Mouse (Mus musculus) stomach, embryonic 14.5 days (tissue): ENCODE measurements around the gene Prn. TPM values are rescaled to one million over a fixed set of nuclear protein-coding genes. Genes with fewer than 3 reads are reported as not detected.

Experiments used
- ATAC-seq: fragments of 200-750 bp; cut with Nextera tagmentation; 2 replicates; pipeline ENCODE4 v1.8.0; 2017; ENCODE audit warnings: low read depth, moderate TSS enrichment; ENCODE audit not compliant: insufficient number of reproducible peaks, insufficient read depth, low FRiP score
- H3K27ac ChIP-seq: fragments of 300-500 bp; sonication (generic); 2 replicates; pipeline ENCODE4 v1.5.1; 2014; ENCODE audit warnings: mild to moderate bottlenecking, low read length, moderate library complexity, mixed read lengths
- H3K27me3 ChIP-seq: fragments of 300-500 bp; sonication (generic); 2 replicates; pipeline ENCODE4 v1.6.1; 2014; ENCODE audit warnings: low read length, control low read depth, mixed read lengths; ENCODE audit not compliant: control insufficient read depth, insufficient read depth
- H3K36me3 ChIP-seq: fragments of 300-500 bp; sonication (generic); 2 replicates; pipeline ENCODE4 v1.6.1; 2014; ENCODE audit warnings: mild to moderate bottlenecking, control low read depth, low read length, moderate library complexity, mixed read lengths; ENCODE audit not compliant: control insufficient read depth, insufficient read depth
- H3K4me1 ChIP-seq: fragments of 300-500 bp; sonication (generic); 2 replicates; pipeline ENCODE4 v1.6.1; 2014; ENCODE audit warnings: low read length, control low read depth, mixed read lengths; ENCODE audit not compliant: control insufficient read depth, insufficient read depth
- H3K4me2 ChIP-seq: fragments of 300-500 bp; sonication (generic); replicated peaks from 2 replicates; pipeline ENCODE4 v1.6.1; 2014; ENCODE audit warnings: low read depth, low read length, control low read depth
- H3K4me3 ChIP-seq: fragments of 300-500 bp; sonication (generic); 2 replicates; pipeline ENCODE4 v1.5.1; 2014; ENCODE audit warnings: low read depth, low read length, control low read depth
- H3K9ac ChIP-seq: fragments of 300-500 bp; sonication (generic); replicated peaks from 2 replicates; pipeline ENCODE4 v1.6.1; 2014; ENCODE audit warnings: low read depth, mild to moderate bottlenecking, control low read depth, low read length, moderate library complexity, mixed read lengths
- H3K9me3 ChIP-seq: fragments of 300-500 bp; sonication (generic); 2 replicates; pipeline ENCODE4 v1.6.1; 2016; ENCODE audit warnings: low read depth, low read length, control low read depth; ENCODE audit not compliant: control insufficient read depth
- WGBS: fragments of 180-500 bp; shearing (Covaris S2); extraction: QIAGEN DNeasy Blood & Tissue Kit; methylation state at CpG from one replicate; pipeline ENCODE4 v1.1.7; 2014; 5-methylcytosine and 5-hydroxymethylcytosine counted together
- polyA plus RNA-seq: library from polyadenylated mRNA; unstranded; fragments of >200 nt; fragmentation: Nextera tagmentation; extraction: Ambion mirVana; gene quantifications from 2 replicates; pipeline ENCODE4 v1.2.1, GENCODE M21; 2014

Prn gene
- polyA plus RNA-seq, 1 experiment from 2014 or later, result not detected

- H3K4me1 ChIP-seq, result no peaks in the 10 kb centered on the region
- no peaks in the 10 kb centered on the region for H3K9me3 ChIP-seq
- no peak overlapping the region for H3K27ac ChIP-seq
- H3K9ac ChIP-seq, result no peak overlapping the region
- WGBS, result 49% methylated on average over 3 of the region's 3 CpGs
- no peak overlapping the region for H3K4me3 ChIP-seq
- H3K36me3 ChIP-seq, result no peaks in the 10 kb centered on the region
- no peak overlapping the region for H3K4me2 ChIP-seq
- no peak for ATAC-seq
- H3K27me3 ChIP-seq, result no peaks in the 10 kb centered on the region
Observed at GRCm38 (mm10) chr2:131987950-131988349, 78.2 kb downstream of the Prn start.

DNA sequence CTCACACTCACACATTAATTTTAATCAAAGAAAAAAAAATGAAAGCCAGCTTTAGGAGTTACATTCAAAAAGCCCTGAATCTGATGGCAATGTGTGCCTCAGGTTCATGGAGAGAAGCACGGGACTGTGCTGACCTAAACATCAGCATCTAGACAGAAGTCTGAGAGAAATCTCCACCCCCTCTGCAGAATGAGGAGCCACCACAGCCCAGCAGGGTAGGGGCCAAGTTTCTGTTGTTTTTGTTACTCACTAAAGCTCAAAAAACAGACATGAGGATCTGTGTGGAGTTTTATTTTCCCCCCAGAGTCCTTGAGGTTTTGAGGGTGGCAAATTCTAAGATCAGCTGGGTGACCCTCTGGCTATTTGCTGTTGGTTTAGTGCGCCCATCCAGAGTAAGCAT lies 78.8 kb downstream of the Prn start:
- no peaks in the 10 kb centered on the region for H3K27me3 ChIP-seq
- H3K36me3 ChIP-seq, result no peaks in the 10 kb centered on the region
- ATAC-seq, result no peak
- no peak overlapping the region for H3K4me3 ChIP-seq
- H3K9me3 ChIP-seq, result no peaks in the 10 kb centered on the region
- WGBS, result 65% methylated on average over 2 of the region's 2 CpGs
- no peak overlapping the region for H3K4me2 ChIP-seq
- no peak overlapping the region for H3K9ac ChIP-seq
- no peak overlapping the region for H3K27ac ChIP-seq
- no peaks in the 10 kb centered on the region for H3K4me1 ChIP-seq

DNA sequence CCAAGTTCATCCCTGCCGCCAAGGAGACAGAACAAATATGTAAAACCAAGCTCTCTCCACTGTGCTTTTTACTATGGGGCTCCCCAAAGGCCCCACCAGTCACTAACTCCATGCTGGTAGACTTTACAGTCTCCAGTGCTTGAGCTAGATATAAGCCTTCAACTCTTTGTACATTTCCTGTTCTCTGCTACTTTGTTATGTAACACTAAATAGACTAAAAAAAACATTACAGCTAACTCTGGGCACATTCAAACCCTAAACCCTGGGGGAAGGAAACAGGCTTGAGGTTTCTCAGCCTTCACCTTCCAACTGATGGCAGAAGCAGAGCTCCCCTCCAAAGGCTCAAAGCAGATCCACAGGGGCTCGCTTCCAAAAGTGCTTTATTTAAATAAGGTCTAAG lies 82.7 kb downstream of the Prn start:
- Histone ChIP-seq H3K36me3 (no peaks in the 10 kb centered on the region), H3K9ac (no peak overlapping the region), H3K27me3 (no peaks in the 10 kb centered on the region), H3K4me1 (no peaks in the 10 kb centered on the region), H3K27ac (no peak overlapping the region), H3K4me3 (no peak overlapping the region), H3K4me2 (no peak overlapping the region), H3K9me3 (no peaks in the 10 kb centered on the region)
- no peak for ATAC-seq
- 83% methylated on average over 2 of the region's 2 CpGs for WGBS

- H3K4me3 ChIP-seq, result no peak overlapping the region
- H3K9ac ChIP-seq, result no peak overlapping the region
- H3K9me3 ChIP-seq, result no peaks in the 10 kb centered on the region
- no peak overlapping the region for H3K4me2 ChIP-seq
- no peaks in the 10 kb centered on the region for H3K36me3 ChIP-seq
- no peaks in the 10 kb centered on the region for H3K27me3 ChIP-seq
- WGBS, result 78% methylated on average over 4 of the region's 4 CpGs
- H3K27ac ChIP-seq, result no peak overlapping the region
- ATAC-seq, result no peak
- H3K4me1 ChIP-seq, result no peaks in the 10 kb centered on the region
Observed at GRCm38 (mm10) chr2:131993151-131993550, 83.4 kb downstream of the Prn start.

GRCm38 (mm10) chr2:131993563-131994088 lies 83.9 kb downstream of the Prn start:
- Histone ChIP-seq H3K4me2 (no peak overlapping the region), H3K27ac (no peak overlapping the region), H3K36me3 (no peaks in the 10 kb centered on the region), H3K9ac (no peak overlapping the region), H3K9me3 (no peaks in the 10 kb centered on the region), H3K27me3 (no peaks in the 10 kb centered on the region), H3K4me1 (no peaks in the 10 kb centered on the region), H3K4me3 (no peak overlapping the region)
- 33% methylated on average over 14 of the region's 14 CpGs for WGBS
- ATAC-seq, result no peak

- Histone ChIP-seq H3K27me3 (no peaks in the 10 kb centered on the region), H3K27ac (no peak overlapping the region), H3K4me3 (no peak overlapping the region), H3K9me3 (no peaks in the 10 kb centered on the region), H3K36me3 (no peaks in the 10 kb centered on the region), H3K4me1 (no peaks in the 10 kb centered on the region), H3K4me2 (no peak overlapping the region), H3K9ac (no peak overlapping the region)
- no peak for ATAC-seq
- WGBS, result 91% methylated on average over 6 of the region's 6 CpGs
Observed at GRCm38 (mm10) chr2:131994971-131995370, 85.2 kb downstream of the Prn start.

- Histone ChIP-seq H3K4me3 (no peak overlapping the region), H3K4me2 (no peak overlapping the region), H3K9ac (no peak overlapping the region), H3K36me3 (no peaks in the 10 kb centered on the region), H3K27me3 (no peaks in the 10 kb centered on the region), H3K9me3 (no peaks in the 10 kb centered on the region), H3K4me1 (no peaks in the 10 kb centered on the region), H3K27ac (no peak overlapping the region)
- no peak for ATAC-seq
- 85% methylated on average over 12 of the region's 12 CpGs for WGBS
Observed at GRCm38 (mm10) chr2:131995742-131996141, 86.0 kb downstream of the Prn start.

DNA sequence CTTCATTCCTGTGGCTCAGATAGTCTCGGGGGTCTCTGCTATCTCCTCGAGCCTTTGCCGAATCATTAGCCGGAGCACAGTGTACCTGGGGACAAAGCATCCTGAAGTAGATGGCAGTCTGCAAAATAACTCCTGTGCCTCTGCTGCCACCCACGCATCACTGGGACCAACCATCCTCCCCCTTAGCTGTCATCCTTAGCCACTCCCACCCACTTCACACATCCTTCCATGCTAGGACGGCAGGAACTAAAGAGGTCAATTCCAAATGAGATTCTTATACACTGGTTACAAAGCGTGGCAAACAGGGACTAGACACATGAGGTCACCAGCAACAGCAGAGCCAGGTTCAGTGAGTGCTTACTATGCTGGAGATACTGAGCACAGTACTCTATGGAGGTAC lies 86.6 kb downstream of the Prn start:
- no peak overlapping the region for H3K27ac ChIP-seq
- WGBS, result 76% methylated on average over 7 of the region's 7 CpGs
- no peaks in the 10 kb centered on the region for H3K4me1 ChIP-seq
- H3K4me3 ChIP-seq, result no peak overlapping the region
- ATAC-seq, result no peak
- no peaks in the 10 kb centered on the region for H3K36me3 ChIP-seq
- no peak overlapping the region for H3K4me2 ChIP-seq
- no peaks in the 10 kb centered on the region for H3K9me3 ChIP-seq
- H3K27me3 ChIP-seq, result no peaks in the 10 kb centered on the region
- H3K9ac ChIP-seq, result no peak overlapping the region

- no peak for ATAC-seq
- H3K36me3 ChIP-seq, result no peaks in the 10 kb centered on the region
- no peak overlapping the region for H3K9ac ChIP-seq
- 49% methylated on average over 5 of the region's 5 CpGs for WGBS
- H3K9me3 ChIP-seq, result no peaks in the 10 kb centered on the region
- no peak overlapping the region for H3K27ac ChIP-seq
- H3K27me3 ChIP-seq, result no peaks in the 10 kb centered on the region
- H3K4me3 ChIP-seq, result no peak overlapping the region
- 0 out of 2 replicates have a peak, but pooled peaks cover 3% of the 10 kb centered on the region for H3K4me1 ChIP-seq
- no peak overlapping the region for H3K4me2 ChIP-seq
Observed at GRCm38 (mm10) chr2:131997356-131997755, 87.6 kb downstream of the Prn start.
